Mouse (Mus musculus): ENCODE results near the gene Hexb. TPM values are rescaled to one million over a fixed set of nuclear protein-coding genes. Genes with fewer than 3 reads are reported as not detected.

The Hexb gene
- polyA plus RNA-seq, 1 experiment = 180 TPM

DNA sequence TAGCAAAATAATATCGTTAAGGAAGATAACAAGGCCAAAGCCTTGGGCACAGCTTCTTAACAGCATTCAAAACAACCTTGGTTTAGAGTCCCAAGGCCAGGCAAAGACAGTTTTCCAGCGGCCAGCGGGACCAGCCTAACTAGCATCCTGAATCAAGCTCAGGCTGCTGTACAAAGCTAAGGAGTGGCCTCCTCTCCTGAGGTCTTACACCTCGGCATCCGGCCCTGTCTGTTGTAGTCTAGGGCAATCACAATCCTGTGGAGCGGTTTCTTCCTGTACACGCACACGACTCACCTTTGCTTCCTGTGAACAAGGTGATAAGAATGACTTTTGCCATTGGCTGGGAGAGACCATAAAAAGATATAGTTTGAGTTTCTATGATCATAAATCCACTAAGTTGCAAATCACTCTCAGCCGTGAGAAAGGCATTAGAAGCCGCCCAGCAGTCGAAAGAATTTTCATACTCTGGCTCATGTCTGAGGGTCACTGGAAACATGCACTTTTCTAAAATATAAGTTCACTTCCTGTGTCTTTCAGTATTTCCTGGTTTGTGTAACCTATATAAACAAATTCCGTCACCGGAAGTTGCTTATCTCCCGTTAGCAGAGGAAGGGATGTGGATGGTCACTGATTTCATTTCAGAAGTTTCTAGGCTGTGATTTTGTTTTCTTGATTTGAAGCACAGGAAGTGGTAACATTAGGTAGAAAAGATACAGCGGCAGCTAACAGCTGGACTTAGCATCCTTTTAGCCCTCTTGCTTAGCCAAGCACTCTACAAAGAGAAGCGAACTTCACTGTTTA lies 40.2 kb upstream of the Hexb start:
- H3K4me1 ChIP-seq (replicated peaks; ENCODE audit: control insufficient read depth, insufficient read depth, low read length) = peaks cover 25% of the 10 kb centered on the region
- DNase-seq = no peak
- H3K4me3 ChIP-seq (ENCODE audit: control insufficient read depth, insufficient read depth, low read length) = no peak overlapping the region
- no peak overlapping the region for H3K27ac ChIP-seq (ENCODE audit: control insufficient read depth, insufficient read depth, low read length)
- WGBS = 75% methylated on average over 16 of the region's 16 CpGs
- H3K27me3 ChIP-seq (ENCODE audit: control insufficient read depth, insufficient read depth, low read length) = no peaks in the 10 kb centered on the region
- no peaks in the 10 kb centered on the region for H3K36me3 ChIP-seq (ENCODE audit: control insufficient read depth, insufficient read depth, low read length)
- TF ChIP-seq POLR2A (IDR thresholded peaks at IDR 0.05; ENCODE audit: control insufficient read depth, extremely low read depth, insufficient read depth, low read length, poor library complexity) (no peak), CTCF (IDR thresholded peaks at IDR 0.05; ENCODE audit: borderline replicate concordance, control insufficient read depth, extremely low read depth, insufficient read depth, low read length, poor library complexity) (no peak)

DNA sequence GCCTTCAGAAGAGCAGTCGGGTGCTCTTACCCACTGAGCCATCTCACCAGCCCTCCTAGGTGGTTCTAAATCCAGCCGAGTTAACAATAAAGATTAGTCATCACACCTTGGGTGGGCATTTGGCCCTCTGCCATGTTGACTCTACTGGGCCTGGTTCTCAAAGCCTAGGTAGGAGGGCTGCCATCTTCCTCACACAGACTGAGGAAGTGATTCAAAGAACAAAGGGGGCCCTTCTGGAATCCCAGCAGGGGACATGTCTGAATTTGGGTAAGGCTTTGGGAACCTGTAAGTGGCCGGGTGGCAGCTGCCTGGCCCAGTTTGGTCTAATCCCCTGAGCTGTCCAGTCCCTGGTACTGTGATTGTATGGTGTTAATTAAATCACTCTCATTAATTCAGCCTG lies 39.5 kb upstream of the Hexb start:
- no peak overlapping the region for H3K27ac ChIP-seq (ENCODE audit: control insufficient read depth, insufficient read depth, low read length)
- WGBS = 93% methylated on average over 3 of the region's 3 CpGs
- no peaks in the 10 kb centered on the region for H3K27me3 ChIP-seq (ENCODE audit: control insufficient read depth, insufficient read depth, low read length)
- DNase-seq = no peak
- no peaks in the 10 kb centered on the region for H3K36me3 ChIP-seq (ENCODE audit: control insufficient read depth, insufficient read depth, low read length)
- H3K4me1 ChIP-seq (replicated peaks; ENCODE audit: control insufficient read depth, insufficient read depth, low read length) = peaks cover 21% of the 10 kb centered on the region
- no peak overlapping the region for H3K4me3 ChIP-seq (ENCODE audit: control insufficient read depth, insufficient read depth, low read length)
- TF ChIP-seq CTCF (IDR thresholded peaks at IDR 0.05; ENCODE audit: borderline replicate concordance, control insufficient read depth, extremely low read depth, insufficient read depth, low read length, poor library complexity) (no peak), POLR2A (IDR thresholded peaks at IDR 0.05; ENCODE audit: control insufficient read depth, extremely low read depth, insufficient read depth, low read length, poor library complexity) (no peak)

DNA sequence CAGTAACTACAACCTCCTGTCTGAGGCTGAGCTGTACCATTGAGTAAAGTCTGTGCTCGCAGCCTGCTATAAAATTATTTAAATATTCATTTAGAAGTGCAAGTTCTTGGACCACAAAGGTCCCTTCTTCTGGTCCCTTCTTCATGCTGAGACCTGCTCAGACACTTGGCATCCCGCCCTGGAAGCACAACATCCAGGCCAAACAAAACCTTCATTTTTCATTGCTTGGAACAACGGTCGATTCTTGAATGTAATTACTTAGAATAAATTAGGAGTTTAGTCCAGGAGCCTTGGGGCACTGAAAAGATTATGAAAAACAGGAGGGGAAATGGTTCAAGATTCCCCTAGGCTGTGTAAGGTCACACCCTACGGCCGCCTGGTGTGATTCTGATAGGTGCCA lies 37.8 kb upstream of the Hexb start:
- no peak for DNase-seq
- no peak overlapping the region for H3K27ac ChIP-seq (ENCODE audit: control insufficient read depth, insufficient read depth, low read length)
- no peaks in the 10 kb centered on the region for H3K36me3 ChIP-seq (ENCODE audit: control insufficient read depth, insufficient read depth, low read length)
- WGBS = 90% methylated on average over 6 of the region's 6 CpGs
- no peak overlapping the region for H3K4me3 ChIP-seq (ENCODE audit: control insufficient read depth, insufficient read depth, low read length)
- TF ChIP-seq CTCF (IDR thresholded peaks at IDR 0.05; ENCODE audit: borderline replicate concordance, control insufficient read depth, extremely low read depth, insufficient read depth, low read length, poor library complexity) (no peak), POLR2A (IDR thresholded peaks at IDR 0.05; ENCODE audit: control insufficient read depth, extremely low read depth, insufficient read depth, low read length, poor library complexity) (no peak)
- H3K27me3 ChIP-seq (ENCODE audit: control insufficient read depth, insufficient read depth, low read length) = no peaks in the 10 kb centered on the region
- H3K4me1 ChIP-seq (replicated peaks; ENCODE audit: control insufficient read depth, insufficient read depth, low read length) = peaks cover 11% of the 10 kb centered on the region

DNA sequence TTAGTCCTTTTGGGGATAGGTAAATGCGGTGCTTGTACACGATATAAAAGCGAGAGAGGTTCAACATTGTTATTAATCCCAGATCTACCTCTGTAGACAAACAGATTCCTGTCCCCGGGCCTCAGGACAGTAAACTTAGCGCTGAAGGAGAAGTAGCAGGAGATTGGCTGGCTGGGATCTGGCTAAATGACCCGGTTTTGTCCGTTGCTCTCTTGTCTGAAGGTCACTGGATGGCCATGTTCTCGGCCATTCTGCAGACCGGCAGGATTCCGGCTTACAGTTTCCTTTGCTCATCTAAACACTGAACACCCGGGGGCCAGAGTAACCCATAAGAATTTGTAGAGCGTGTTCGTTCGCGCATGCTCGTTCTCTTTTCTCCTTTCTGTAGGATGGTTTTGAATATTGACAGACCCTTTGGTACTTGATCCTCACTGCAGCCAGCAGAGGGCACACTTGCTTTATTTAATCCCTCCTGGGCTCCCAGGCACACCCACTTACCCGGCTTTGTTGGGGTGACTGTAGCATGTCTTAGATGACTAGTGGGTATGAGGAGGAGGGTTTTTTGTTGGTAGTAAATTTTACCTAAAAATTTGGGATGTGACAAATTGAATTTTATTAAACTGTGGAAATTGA lies 36.7 kb upstream of the Hexb start:
- 24% methylated on average over 17 of the region's 17 CpGs for WGBS
- Histone ChIP-seq H3K27ac (ENCODE audit: control insufficient read depth, insufficient read depth, low read length) (no peak overlapping the region), H3K27me3 (ENCODE audit: control insufficient read depth, insufficient read depth, low read length) (no peaks in the 10 kb centered on the region), H3K4me1 (replicated peaks; ENCODE audit: control insufficient read depth, insufficient read depth, low read length) (peaks cover 5% of the 10 kb centered on the region; the same call in 1 of the 2 replicates), H3K36me3 (ENCODE audit: control insufficient read depth, insufficient read depth, low read length) (no peaks in the 10 kb centered on the region), H3K4me3 (ENCODE audit: control insufficient read depth, insufficient read depth, low read length) (no peak overlapping the region)
- DNase-seq = peak; percentile 85
- TF ChIP-seq CTCF (IDR thresholded peaks at IDR 0.05; ENCODE audit: borderline replicate concordance, control insufficient read depth, extremely low read depth, insufficient read depth, low read length, poor library complexity) = no peak
- TF ChIP-seq POLR2A (IDR thresholded peaks at IDR 0.05; ENCODE audit: control insufficient read depth, extremely low read depth, insufficient read depth, low read length, poor library complexity) = no peak

DNA sequence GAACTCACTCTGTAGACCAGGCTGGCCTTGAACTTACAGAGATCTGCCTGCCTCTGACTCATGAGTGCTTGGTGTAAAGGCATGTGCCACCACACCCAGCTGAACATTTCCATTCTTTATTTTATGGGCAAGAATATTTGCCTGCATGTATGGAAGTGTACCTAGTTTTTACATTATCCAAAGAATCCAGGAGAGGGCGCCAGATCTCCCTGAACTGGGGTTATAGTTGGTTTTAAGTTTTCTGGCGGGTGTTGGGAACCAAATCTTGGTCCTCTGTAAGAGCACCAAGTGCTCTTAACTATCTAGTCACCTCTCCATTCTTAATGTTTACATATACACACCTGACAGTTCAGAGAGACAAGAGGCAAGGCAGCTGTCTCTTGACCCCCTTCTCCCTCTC lies 34.9 kb upstream of the Hexb start:
- Histone ChIP-seq H3K27ac (ENCODE audit: control insufficient read depth, insufficient read depth, low read length) (no peak overlapping the region), H3K4me3 (ENCODE audit: control insufficient read depth, insufficient read depth, low read length) (no peak overlapping the region), H3K27me3 (ENCODE audit: control insufficient read depth, insufficient read depth, low read length) (no peaks in the 10 kb centered on the region), H3K36me3 (ENCODE audit: control insufficient read depth, insufficient read depth, low read length) (no peaks in the 10 kb centered on the region), H3K4me1 (replicated peaks; ENCODE audit: control insufficient read depth, insufficient read depth, low read length) (peaks cover 2% of the 10 kb centered on the region; the same call in 1 of the 2 replicates)
- TF ChIP-seq POLR2A (IDR thresholded peaks at IDR 0.05; ENCODE audit: control insufficient read depth, extremely low read depth, insufficient read depth, low read length, poor library complexity) = no peak
- no peak for TF ChIP-seq CTCF (IDR thresholded peaks at IDR 0.05; ENCODE audit: borderline replicate concordance, control insufficient read depth, extremely low read depth, insufficient read depth, low read length, poor library complexity)
- 85% methylated on average over 2 of the region's 2 CpGs for WGBS
- no peak for DNase-seq

DNA sequence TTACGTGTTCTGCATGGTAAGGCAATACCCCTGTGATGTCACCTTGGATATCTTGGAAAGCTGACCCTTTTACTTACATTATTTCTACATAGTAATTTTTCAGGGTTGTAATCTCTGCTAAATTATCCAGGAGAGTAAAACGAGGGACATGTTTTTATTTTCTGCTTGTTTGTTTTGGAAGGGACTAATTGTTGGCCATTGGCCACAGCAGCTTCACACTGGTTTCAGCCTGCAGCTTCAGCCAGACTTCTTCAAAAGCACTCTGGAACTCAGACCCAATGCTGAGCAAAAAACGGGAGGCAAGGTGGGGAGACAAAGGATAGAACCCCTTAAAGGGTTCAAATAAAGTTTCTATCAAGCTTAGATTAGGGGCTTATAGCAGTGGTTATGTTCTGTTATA lies 31.9 kb upstream of the Hexb start:
- Histone ChIP-seq H3K27me3 (ENCODE audit: control insufficient read depth, insufficient read depth, low read length) (no peaks in the 10 kb centered on the region), H3K4me3 (ENCODE audit: control insufficient read depth, insufficient read depth, low read length) (no peak overlapping the region), H3K36me3 (ENCODE audit: control insufficient read depth, insufficient read depth, low read length) (no peaks in the 10 kb centered on the region), H3K27ac (ENCODE audit: control insufficient read depth, insufficient read depth, low read length) (no peak overlapping the region), H3K4me1 (replicated peaks; ENCODE audit: control insufficient read depth, insufficient read depth, low read length) (peaks cover 2% of the 10 kb centered on the region; the same call in 1 of the 2 replicates)
- TF ChIP-seq POLR2A (IDR thresholded peaks at IDR 0.05; ENCODE audit: control insufficient read depth, extremely low read depth, insufficient read depth, low read length, poor library complexity) = no peak
- TF ChIP-seq CTCF (IDR thresholded peaks at IDR 0.05; ENCODE audit: borderline replicate concordance, control insufficient read depth, extremely low read depth, insufficient read depth, low read length, poor library complexity) = no peak
- 88% methylated on average over 3 of the region's 3 CpGs for WGBS
- no peak for DNase-seq
